Mouse (Mus musculus) bone marrow, adult 2 months (tissue): ENCODE measurements around the gene Auts2.

ENCODE experiments used
- CTCF ChIP-seq: fragments of 200-500 bp; IDR thresholded peaks from 2 replicates; pipeline ENCODE4 v1.5.1; 2011; ENCODE audit warnings: low read length, control low read depth; ENCODE audit not compliant: control insufficient read depth, insufficient read depth
- POLR2A ChIP-seq: fragments of 200-500 bp; IDR thresholded peaks from 2 replicates; pipeline ENCODE4 v1.6.1; 2011; ENCODE audit warnings: low read depth, mild to moderate bottlenecking, control low read depth, low read length, borderline replicate concordance; ENCODE audit not compliant: control insufficient read depth

DNA sequence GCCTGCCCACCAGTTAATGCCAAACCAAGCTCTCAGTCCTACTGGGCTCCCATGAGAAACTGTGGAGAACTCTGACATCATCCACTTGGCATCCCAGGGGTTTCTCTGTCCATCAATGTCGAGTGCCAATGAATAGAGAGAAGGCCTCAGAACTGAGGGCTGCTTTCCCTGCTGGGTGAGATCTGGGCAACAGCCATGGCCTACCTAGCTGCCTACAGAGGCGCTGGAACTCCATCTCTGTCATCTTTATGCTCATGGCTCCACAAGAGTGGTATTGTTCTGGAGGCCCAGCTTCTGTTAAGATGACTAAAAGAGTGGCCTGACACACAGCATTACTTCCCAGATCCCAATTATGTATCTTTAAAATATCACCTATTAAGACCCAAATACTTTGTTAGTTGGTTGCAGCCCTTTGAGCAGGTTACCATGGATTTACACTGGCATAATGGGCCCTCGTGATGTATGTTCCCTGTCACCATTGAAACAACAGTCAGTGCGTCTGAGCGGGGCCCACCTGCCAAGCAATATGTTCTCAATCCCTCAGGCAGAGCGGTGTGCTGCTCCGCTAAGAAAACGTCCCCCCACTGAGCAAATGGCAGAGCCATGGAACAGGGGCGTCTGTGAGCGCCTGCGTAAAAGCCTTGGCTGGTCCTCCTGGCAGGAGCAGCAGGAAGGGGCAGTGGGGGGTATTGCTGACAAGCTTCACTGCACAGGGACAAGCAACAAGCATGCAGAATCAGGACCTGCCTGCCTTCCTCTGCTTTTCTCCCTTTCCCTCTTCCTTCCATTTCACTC is 718.8 kb downstream of the Auts2 start:
- no peak for TF ChIP-seq POLR2A
- no peak for TF ChIP-seq CTCF
